ENCODE assay signal across 8 mouse cellular contexts in the genomic region with DNA sequence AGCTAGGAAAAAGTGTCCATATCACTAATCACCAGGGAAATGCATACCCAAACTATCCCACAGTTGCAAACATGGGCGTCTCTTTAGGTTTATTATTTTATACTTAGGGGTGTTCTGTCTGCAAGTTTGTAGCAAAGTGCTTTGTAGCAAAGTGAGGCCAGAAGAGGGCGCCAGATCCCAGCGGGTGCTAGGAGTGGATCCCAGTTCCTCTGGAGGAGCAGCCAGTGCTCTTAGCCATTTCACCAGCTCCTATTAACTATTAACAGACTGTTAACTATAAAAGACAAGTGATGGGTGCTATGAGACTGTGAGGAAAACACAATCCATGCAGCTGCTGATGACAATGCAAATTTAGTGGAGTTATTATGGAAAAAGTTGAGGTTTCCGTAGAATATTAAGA. TPM values are rescaled to one million over a fixed set of nuclear protein-coding genes. Genes with fewer than 3 reads are reported as not detected.
A peak's percentile ranks its signal among the peaks of the same experiment; 100 is the strongest.
DNase-seq lines count a peak whose midpoint lies in the region; ATAC-seq and TF ChIP-seq lines count a peak whose summit lies in the region.

No protein-coding gene starts in this region.

- 0 out of 2 replicates have a peak, but pooled peaks have one; percentile 34 for ATAC-seq in forebrain, postnatal 0 days
- ATAC-seq in forebrain, embryonic 15.5 days (replicated peaks): no peak
- no peak for ATAC-seq in intestine, embryonic 14.5 days (replicated peaks; ENCODE audit: low FRiP score, low TSS enrichment, low read depth)

- H3K9me3 ChIP-seq in forebrain, postnatal 0 days (ENCODE audit: low read length): 0 out of 2 replicates have a peak, but pooled peaks cover 2% of the 10 kb centered on the region
- H3K9me3 ChIP-seq in forebrain, embryonic 15.5 days: no peaks in the 10 kb centered on the region
- no peaks in the 10 kb centered on the region for H3K9me3 ChIP-seq in intestine, embryonic 14.5 days (ENCODE audit: control insufficient read depth, low read length)

- WGBS in forebrain, postnatal 0 days: 24% methylated on average over 4 of the region's 4 CpGs
- 22% methylated on average over 4 of the region's 4 CpGs for WGBS in forebrain, embryonic 15.5 days
- WGBS in intestine, embryonic 14.5 days: 28% methylated on average over 4 of the region's 4 CpGs

- intact Hi-C loops in left cerebral cortex, adult 2 months (cut with DNase I): loop anchor here (5.0 kb wide), 2 partner anchors 60 to 80 kb away; a partner anchor contains a TSS

- no peak overlapping the region for H3K27ac ChIP-seq in forebrain, postnatal 0 days (ENCODE audit: low read depth, low read length)
- no peak overlapping the region for H3K27ac ChIP-seq in forebrain, embryonic 15.5 days (replicated peaks)
- no peak overlapping the region for H3K27ac ChIP-seq in intestine, embryonic 14.5 days (ENCODE audit: low read depth)
- no peak overlapping the region for H3K27ac ChIP-seq in left cerebral cortex, adult 2 months

- H3K4me3 ChIP-seq in forebrain, postnatal 0 days (ENCODE audit: low read depth, low read length): no peak overlapping the region
- no peak overlapping the region for H3K4me3 ChIP-seq in forebrain, embryonic 15.5 days
- no peak overlapping the region for H3K4me3 ChIP-seq in intestine, embryonic 14.5 days (ENCODE audit: low read depth, low read length)
- H3K4me3 ChIP-seq in left cerebral cortex, adult 2 months: no peak overlapping the region

- H3K9ac ChIP-seq in forebrain, postnatal 0 days: no peak overlapping the region
- H3K9ac ChIP-seq in forebrain, embryonic 15.5 days (replicated peaks): no peak overlapping the region
- H3K9ac ChIP-seq in intestine, embryonic 14.5 days (ENCODE audit: low read length): no peak overlapping the region

- no peak overlapping the region for H3K4me2 ChIP-seq in forebrain, postnatal 0 days (ENCODE audit: low read depth)
- H3K4me2 ChIP-seq in forebrain, embryonic 15.5 days (replicated peaks): no peak overlapping the region
- no peak overlapping the region for H3K4me2 ChIP-seq in intestine, embryonic 14.5 days (ENCODE audit: low read length)

- H3K4me1 ChIP-seq in forebrain, postnatal 0 days (ENCODE audit: insufficient read depth): no peaks in the 10 kb centered on the region
- no peaks in the 10 kb centered on the region for H3K4me1 ChIP-seq in forebrain, embryonic 15.5 days
- no peaks in the 10 kb centered on the region for H3K4me1 ChIP-seq in intestine, embryonic 14.5 days (replicated peaks; ENCODE audit: control insufficient read depth, insufficient read depth, low read length)

- DNase-seq in forebrain, postnatal 0 days: peak; percentile 78
- DNase-seq in brain, adult 2 months (ENCODE audit: low read depth, low spot score): peak; percentile 81
- peak; percentile 33 for DNase-seq in fibroblast of lung, adult 2 months (ENCODE audit: low read depth)
- DNase-seq in intestine, embryonic 14.5 days (ENCODE audit: low spot score): peak; percentile 90
- DNase-seq in left cerebral cortex, adult 2 months (ENCODE audit: extremely low spot score in 1 of 2, low spot score in 2 of 2): peak; percentile 76 to 89
- DNase-seq in monocyte, adult 2 months (ENCODE audit: low read depth in 1 of 2, low spot score in 2 of 2): peak; percentile 61 to 85
- peak; percentile 84 for DNase-seq in splenic B cell, adult 2 months (ENCODE audit: low read depth, low spot score)

- peak; percentile 83 for TF ChIP-seq CTCF in forebrain, postnatal 0 days (IDR thresholded peaks at IDR 0.05; ENCODE audit: low read depth)
- TF ChIP-seq CTCF in left cerebral cortex, adult 2 months (IDR thresholded peaks at IDR 0.05): peak; percentile 99

- H3K36me3 ChIP-seq in forebrain, postnatal 0 days (ENCODE audit: insufficient read depth): no peaks in the 10 kb centered on the region
- H3K36me3 ChIP-seq in forebrain, embryonic 15.5 days: no peaks in the 10 kb centered on the region
- no peaks in the 10 kb centered on the region for H3K36me3 ChIP-seq in intestine, embryonic 14.5 days (ENCODE audit: control insufficient read depth, insufficient read depth, low read length)
- no peaks in the 10 kb centered on the region for H3K36me3 ChIP-seq in splenic B cell, adult 2 months (ENCODE audit: control insufficient read depth, insufficient read depth, low read length, poor library complexity, severe bottlenecking)

- H3K27me3 ChIP-seq in forebrain, postnatal 0 days (ENCODE audit: insufficient read depth, low read length): no peaks in the 10 kb centered on the region
- H3K27me3 ChIP-seq in forebrain, embryonic 15.5 days: no peaks in the 10 kb centered on the region
- H3K27me3 ChIP-seq in intestine, embryonic 14.5 days (replicated peaks; ENCODE audit: control insufficient read depth, insufficient read depth, low read length): no peaks in the 10 kb centered on the region
- H3K27me3 ChIP-seq in splenic B cell, adult 2 months (ENCODE audit: control insufficient read depth, insufficient read depth, low read length, poor library complexity, severe bottlenecking): no peaks in the 10 kb centered on the region

RNA-seq across cellular contexts. Expression of a gene that starts 3.6 kb away (rescaled TPM):
- total RNA-seq in forebrain, postnatal 0 days (2014; rRNA removed): not detected in 2 replicates
- polyA plus RNA-seq in forebrain, postnatal 0 days (2015; fragmentation: Nextera tagmentation; extraction: Ambion mirVana): not detected in 2 replicates
- polyA plus RNA-seq in forebrain, embryonic 15.5 days (2015; fragmentation: Nextera tagmentation; extraction: Ambion mirVana): not detected in 2 replicates
- polyA plus RNA-seq in intestine, embryonic 14.5 days (2014; fragmentation: Nextera tagmentation; extraction: Ambion mirVana): 0.04 TPM in 1 of 2 replicates, not detected in the other
- under 1 TPM in 1 of 2 experiments, not detected in 1; 0.14 TPM for total RNA-seq in left cerebral cortex, adult 2 months (2021)

RNA-seq across cellular contexts. Expression of a gene that starts 28.0 kb away (rescaled TPM):
- 9.7 and 9.9 TPM in 2 replicates for total RNA-seq in forebrain, postnatal 0 days (2014; rRNA removed)
- polyA plus RNA-seq in forebrain, postnatal 0 days (2015; fragmentation: Nextera tagmentation; extraction: Ambion mirVana): 10.1 and 11.0 TPM in 2 replicates
- 12.9 and 14.0 TPM in 2 replicates for polyA plus RNA-seq in forebrain, embryonic 15.5 days (2015; fragmentation: Nextera tagmentation; extraction: Ambion mirVana)
- 8.4 and 9.7 TPM in 2 replicates for polyA plus RNA-seq in intestine, embryonic 14.5 days (2014; fragmentation: Nextera tagmentation; extraction: Ambion mirVana)
- 1 to 10 TPM; 7.8 to 9.3 TPM for total RNA-seq in left cerebral cortex, adult 2 months (2021)

RNA-seq across cellular contexts. Expression of a gene that starts 33.2 kb away (rescaled TPM):
- total RNA-seq in forebrain, postnatal 0 days (2014; rRNA removed): 57.2 and 91.8 TPM in 2 replicates
- polyA plus RNA-seq in forebrain, postnatal 0 days (2015; fragmentation: Nextera tagmentation; extraction: Ambion mirVana): 90.9 and 112 TPM in 2 replicates
- polyA plus RNA-seq in forebrain, embryonic 15.5 days (2015; fragmentation: Nextera tagmentation; extraction: Ambion mirVana): 75.3 and 84.8 TPM in 2 replicates
- 68.5 and 71.4 TPM in 2 replicates for polyA plus RNA-seq in intestine, embryonic 14.5 days (2014; fragmentation: Nextera tagmentation; extraction: Ambion mirVana)
- total RNA-seq in left cerebral cortex, adult 2 months (2021): 10 to 100 TPM; 47.7 to 49.6 TPM

RNA-seq across cellular contexts. Expression of a gene that starts 34.8 kb away (rescaled TPM):
- 14.2 and 18.0 TPM in 2 replicates for total RNA-seq in forebrain, postnatal 0 days (2014; rRNA removed)
- 18.8 and 18.9 TPM in 2 replicates for polyA plus RNA-seq in forebrain, postnatal 0 days (2015; fragmentation: Nextera tagmentation; extraction: Ambion mirVana)
- 34.7 and 36.8 TPM in 2 replicates for polyA plus RNA-seq in forebrain, embryonic 15.5 days (2015; fragmentation: Nextera tagmentation; extraction: Ambion mirVana)
- 44.4 and 49.0 TPM in 2 replicates for polyA plus RNA-seq in intestine, embryonic 14.5 days (2014; fragmentation: Nextera tagmentation; extraction: Ambion mirVana)
- total RNA-seq in left cerebral cortex, adult 2 months (2021): 10 to 100 TPM; 13.5 to 17.1 TPM

RNA-seq across cellular contexts. Expression of a gene that starts 34.9 kb away (rescaled TPM):
- total RNA-seq in forebrain, postnatal 0 days (2014; rRNA removed): 47.6 and 55.9 TPM in 2 replicates
- 44.2 and 49.8 TPM in 2 replicates for polyA plus RNA-seq in forebrain, postnatal 0 days (2015; fragmentation: Nextera tagmentation; extraction: Ambion mirVana)
- polyA plus RNA-seq in forebrain, embryonic 15.5 days (2015; fragmentation: Nextera tagmentation; extraction: Ambion mirVana): 90.9 and 96.2 TPM in 2 replicates
- 82.6 and 90.3 TPM in 2 replicates for polyA plus RNA-seq in intestine, embryonic 14.5 days (2014; fragmentation: Nextera tagmentation; extraction: Ambion mirVana)
- 10 to 100 TPM; 43.8 to 45.2 TPM for total RNA-seq in left cerebral cortex, adult 2 months (2021)

Comparison
In these comparisons a context has a peak if more than half of its experiments do, and no peak if none do; other contexts are left out.
1. DNase-seq: peak in every context shown above with its lines; median percentile 90 in intestine, embryonic 14.5 days; 84 in splenic B cell, adult 2 months; 82 in left cerebral cortex, adult 2 months; 81 in brain, adult 2 months; 78 in forebrain, postnatal 0 days; 73 in monocyte, adult 2 months; 33 in fibroblast of lung, adult 2 months.